Mouse (Mus musculus): ENCODE results near the gene Tanc1.
A peak's percentile ranks its signal among the peaks of the same experiment; 100 is the strongest.
"Not testable (repeated sequence)": the region's sequence is repeated elsewhere in the genome, so short reads cannot be mapped to it uniquely, and the experiment has no call there.

Tanc1 gene

GRCm38 (mm10) chr2:59611831-59612732, at the start of gene Tanc1:
Gene Tanc1, plus strand, starts transcription at chr2:59612042.
- peak; percentile 54 for DNase-seq (ENCODE audit: low read depth, low spot score)

GRCm38 (mm10) chr2:59562215-59562614, 49.6 kb upstream of the Tanc1 start:
- no peak for DNase-seq (ENCODE audit: low read depth, low spot score)

DNA sequence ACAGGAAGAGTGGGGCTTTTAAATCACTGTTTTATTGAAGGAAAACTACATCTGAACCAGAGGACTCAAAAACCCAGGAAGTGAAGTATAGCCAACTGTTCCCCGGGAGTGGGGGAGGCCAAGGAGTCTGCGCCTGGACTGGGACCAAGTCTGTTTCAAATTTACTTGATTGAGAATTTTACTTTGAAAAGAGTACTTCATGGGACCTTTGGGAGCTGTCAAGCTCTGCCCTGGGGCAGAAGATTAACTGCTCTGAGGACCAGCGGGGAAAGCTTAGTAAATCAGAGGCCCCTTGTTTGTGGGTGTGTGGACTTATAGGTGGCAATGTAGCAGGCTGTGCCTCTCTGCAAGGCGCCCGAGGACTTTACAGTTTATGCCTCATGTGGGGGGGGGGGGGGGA, 49.1 kb upstream of the Tanc1 start:
- DNase-seq (ENCODE audit: low read depth, low spot score) = no peak

- not testable (repeated sequence) for DNase-seq (ENCODE audit: low read depth, low spot score)
Measured at GRCm38 (mm10) chr2:59564029-59564611, 47.7 kb upstream of the Tanc1 start.

DNA sequence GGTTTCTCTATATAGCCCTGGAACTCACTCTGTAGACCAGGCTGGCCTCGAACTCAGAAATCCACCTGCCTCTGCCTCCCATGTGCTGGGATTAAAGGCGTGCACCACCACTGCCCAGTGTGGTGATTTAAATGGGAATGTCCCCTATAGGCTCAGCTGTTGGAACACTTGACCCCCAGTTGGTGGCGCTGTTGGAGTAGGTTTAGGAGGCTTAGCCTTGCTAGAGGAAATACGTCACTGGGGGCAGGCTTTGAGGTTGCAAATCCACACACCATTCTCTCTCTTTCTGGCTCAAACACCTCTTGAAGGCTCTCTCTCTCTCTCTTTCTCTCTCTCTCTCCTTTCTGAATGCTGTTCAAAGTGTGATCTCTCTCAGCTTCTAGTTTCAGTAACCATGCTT, 46.9 kb upstream of the Tanc1 start:
- no peak for DNase-seq (ENCODE audit: low read depth, low spot score)

DNA sequence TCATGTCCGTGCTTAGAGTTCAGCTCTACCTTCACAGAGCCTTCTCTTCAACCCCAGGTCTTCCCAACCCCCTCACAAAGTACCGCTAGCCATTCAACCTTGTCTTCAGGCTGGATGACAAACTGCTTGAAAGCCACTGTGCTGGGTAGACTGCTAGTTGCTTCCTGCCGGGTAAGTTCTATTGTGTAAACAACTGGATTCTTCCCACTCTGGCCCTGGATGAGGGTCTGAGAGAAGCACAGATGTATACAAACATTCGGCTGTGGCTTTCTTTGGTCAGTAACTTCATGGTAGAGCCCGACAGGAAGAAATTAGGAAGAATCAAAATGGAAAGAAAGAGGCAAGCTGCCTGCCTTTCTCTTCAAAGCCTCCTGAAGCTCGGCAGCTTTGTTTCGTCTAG, 30.9 kb upstream of the Tanc1 start:
- no peak for DNase-seq (ENCODE audit: low read depth, low spot score)

GRCm38 (mm10) chr2:59583961-59584360, 27.9 kb upstream of the Tanc1 start:
- no peak for DNase-seq (ENCODE audit: low read depth, low spot score)

DNA sequence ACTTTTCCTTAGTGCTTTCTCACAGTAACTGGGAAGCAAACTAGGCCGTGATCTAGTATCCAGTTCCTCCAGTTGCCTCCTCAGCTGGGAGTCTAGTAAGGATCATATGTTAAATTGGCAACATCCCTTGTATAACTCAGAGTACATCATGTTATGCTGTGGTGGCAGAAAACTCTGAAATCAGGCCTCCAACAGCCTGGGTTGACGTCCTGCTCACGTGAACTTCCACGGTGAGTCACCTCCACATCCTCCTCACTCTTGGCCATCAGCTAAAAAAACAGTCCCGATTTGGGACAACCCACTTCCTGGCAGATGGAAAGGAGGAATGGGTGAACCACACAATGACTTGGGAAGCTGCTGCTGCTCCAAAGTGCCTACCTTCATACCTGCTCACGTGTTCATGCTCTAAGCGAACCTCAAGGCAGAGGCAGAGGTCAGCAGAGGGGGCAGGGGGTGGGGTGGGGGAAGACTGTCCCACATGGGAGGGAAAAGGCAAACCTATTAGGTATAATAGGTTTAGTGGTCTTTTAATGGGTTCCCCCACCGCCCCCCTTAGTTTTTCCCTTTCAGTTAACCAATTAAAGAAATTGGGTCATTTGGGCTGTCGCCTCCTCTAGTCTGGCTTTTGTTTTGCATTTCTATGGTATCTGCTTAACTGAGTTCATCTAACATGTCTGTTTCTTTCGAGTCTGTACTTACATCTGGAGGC, 24.3 kb upstream of the Tanc1 start:
- DNase-seq (ENCODE audit: low read depth, low spot score) = no peak

- DNase-seq (ENCODE audit: low read depth, low spot score) = no peak
Measured at GRCm38 (mm10) chr2:59588096-59588405, 23.8 kb upstream of the Tanc1 start.

DNA sequence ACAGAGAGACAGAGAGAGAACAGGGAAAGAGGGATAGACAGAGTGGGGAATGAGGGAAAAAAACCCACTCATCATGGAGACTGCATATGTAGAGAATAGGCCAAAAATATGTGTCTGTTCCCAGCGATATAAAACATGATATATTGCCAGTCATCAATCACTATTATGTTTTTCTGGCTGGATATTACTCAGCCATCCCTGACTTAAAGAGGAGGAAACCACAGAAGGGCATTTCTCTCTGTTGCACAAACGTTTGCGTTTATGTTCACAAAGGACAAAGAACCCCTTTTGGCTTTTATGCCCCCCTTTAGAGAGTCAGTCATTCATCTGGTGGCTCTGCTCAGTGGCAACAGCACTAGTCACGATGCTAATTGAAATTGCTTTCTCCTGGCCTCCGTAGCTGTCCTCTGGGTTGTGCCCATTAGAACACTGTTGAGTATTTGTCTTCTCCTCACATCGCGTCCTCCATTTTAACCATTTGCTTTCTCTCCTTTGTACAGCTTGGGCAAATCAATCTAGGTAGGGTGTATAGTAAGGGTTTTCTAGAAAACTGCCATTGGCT, 18.4 kb upstream of the Tanc1 start:
- no peak for DNase-seq (ENCODE audit: low read depth, low spot score)

DNA sequence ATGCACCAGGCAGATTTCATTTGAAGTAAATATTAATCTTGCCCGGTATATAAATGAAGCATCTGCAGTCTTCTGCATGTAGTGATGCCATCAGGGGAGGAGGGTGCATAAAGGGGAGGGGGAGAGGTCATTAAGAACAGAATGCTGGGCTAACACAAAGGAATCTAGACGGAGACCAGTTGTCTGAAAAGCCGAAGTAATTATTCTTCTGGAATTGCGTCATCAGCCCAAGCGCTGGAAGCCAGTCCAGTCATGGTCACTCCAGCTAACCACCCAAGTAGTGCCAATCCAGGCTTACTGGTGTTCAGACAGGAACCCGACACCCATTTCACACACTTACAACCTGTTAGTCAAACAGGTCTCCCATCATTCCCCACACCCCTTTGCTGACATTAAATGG, 17.7 kb upstream of the Tanc1 start:
- DNase-seq (ENCODE audit: low read depth, low spot score) = no peak

DNA sequence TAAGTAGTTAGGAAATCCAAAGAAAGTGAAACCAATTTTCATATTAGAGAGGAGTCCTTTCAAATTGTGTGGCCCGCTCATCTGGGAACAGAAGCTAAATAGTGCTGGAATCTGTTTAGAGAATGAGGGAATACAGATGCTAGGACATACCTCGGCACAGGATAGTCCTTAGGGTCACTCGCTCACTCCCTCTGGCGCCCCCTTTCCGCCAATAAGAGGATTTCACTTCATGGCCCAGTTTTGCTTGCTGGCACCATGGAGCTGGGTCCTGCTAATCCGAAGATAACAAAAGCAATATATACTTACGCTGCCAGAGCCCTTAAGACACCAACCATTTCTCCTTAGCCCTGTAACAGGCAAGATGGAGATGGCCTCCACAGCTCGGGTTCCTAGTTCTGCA, 15.3 kb upstream of the Tanc1 start:
- no peak for DNase-seq (ENCODE audit: low read depth, low spot score)

GRCm38 (mm10) chr2:59598286-59598685, 13.6 kb upstream of the Tanc1 start:
- no peak for DNase-seq (ENCODE audit: low read depth, low spot score)

GRCm38 (mm10) chr2:59598894-59599293, 12.9 kb upstream of the Tanc1 start:
- DNase-seq (ENCODE audit: low read depth, low spot score) = no peak

DNA sequence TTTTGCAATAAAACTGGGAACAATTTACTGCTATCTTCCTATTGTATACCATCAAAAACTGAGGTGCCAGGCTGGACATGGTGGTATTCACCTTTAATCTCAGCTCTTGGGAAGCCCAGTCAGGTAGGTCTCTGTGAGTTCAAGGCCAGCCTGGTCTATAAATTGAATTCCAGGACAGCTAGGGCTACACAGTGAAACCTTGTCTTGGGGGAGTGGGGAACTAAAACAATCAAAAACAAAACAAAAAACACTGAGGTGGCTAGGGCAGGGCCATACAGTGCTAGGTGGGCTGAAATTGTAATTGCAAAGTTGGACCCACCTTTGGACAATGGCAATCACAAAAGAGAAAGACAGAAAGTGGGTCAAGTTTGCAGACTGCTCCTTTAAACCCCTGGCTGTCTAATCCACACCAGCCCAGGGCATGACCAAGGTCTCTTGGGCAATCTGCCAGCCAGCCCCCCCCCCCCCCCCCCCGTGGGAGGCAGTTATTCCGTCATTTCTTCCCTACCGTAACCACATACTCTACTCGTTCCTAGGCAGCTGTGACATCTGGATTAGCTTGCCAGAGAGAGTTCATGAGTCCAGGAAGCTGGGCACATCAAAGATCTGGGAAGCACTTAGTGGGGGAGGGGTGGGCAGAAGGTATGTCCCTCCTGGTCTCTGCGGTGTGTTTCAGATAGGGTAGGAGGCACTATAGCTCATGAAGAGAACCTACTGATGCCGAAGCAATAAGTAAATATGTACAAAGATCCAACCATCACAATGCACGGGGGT, 12.3 kb upstream of the Tanc1 start:
- DNase-seq (ENCODE audit: low read depth, low spot score) = no peak

- no peak for DNase-seq (ENCODE audit: low read depth, low spot score)
Measured at GRCm38 (mm10) chr2:59600123-59600840, 11.6 kb upstream of the Tanc1 start.

DNA sequence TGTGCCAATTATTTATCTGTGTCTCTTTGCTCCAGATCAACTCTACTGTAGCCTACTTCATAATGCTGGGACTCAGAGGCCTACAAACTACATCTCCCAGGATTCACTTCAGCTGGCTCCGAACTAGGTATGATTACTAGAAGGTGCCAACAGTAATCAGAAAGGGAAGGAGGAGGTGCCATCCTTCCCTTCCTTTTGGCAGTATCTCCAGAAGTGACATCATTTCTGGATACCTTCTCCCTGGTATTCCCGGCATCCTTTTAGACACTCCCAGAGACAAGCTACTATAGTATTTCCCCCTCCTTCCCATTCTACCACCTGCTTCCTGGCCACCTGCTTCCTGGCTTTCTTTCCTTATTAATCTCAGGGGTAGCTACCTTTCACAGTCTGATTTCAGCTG, 10.9 kb upstream of the Tanc1 start:
- DNase-seq (ENCODE audit: low read depth, low spot score) = no peak

DNA sequence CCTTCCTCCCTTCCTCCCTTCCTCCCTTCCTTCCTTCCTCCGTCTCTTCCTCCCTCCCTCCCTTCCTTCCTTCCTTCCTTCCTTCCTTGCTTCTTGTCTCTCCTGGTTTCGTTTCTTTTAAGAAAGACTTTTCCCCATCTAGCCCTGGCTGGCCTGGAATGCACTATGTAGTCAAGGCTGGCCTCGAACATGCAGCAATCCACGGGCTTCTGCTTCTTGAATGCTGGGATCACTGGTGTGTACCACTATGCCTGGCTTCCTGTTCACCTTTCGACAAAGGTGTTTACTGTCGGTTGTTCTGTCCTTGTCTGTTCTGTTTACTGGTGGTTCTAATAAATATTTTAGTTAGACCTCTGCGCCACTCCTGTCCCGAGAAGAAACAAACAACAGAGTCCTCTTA, 10.4 kb upstream of the Tanc1 start:
- DNase-seq (ENCODE audit: low read depth, low spot score) = no peak

DNA sequence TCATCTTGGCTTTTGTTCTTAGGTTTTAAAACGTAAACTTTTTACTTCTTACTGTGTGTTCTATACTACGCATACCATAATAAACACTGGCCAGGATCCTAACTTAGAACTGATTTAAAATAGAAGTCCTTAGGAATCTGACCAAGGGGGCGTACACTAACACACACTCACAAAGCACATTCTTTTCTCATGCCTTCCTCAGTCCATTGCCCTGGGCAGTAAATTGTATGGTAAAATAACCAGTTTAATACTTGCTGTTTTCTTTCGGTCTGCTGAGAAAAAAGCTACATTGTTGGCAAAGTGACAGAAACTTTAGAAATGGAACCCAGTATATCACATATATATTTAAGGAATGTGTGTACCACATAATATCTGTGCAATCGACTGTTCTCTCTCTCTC, 2.9 kb upstream of the Tanc1 start:
- DNase-seq (ENCODE audit: low read depth, low spot score) = no peak

GRCm38 (mm10) chr2:59611216-59611810, 529 bp upstream of the Tanc1 start:
- no peak for DNase-seq (ENCODE audit: low read depth, low spot score)

Measured in WW6 (cell line).